Mouse (Mus musculus): ENCODE data around the gene Sema5a. TPM values are rescaled to one million over a fixed set of nuclear protein-coding genes. Genes with fewer than 3 reads are reported as not detected.

Sema5a gene
- total RNA-seq, 2 experiments from 2014 or later, result 21.4 to 23.4 TPM

DNA sequence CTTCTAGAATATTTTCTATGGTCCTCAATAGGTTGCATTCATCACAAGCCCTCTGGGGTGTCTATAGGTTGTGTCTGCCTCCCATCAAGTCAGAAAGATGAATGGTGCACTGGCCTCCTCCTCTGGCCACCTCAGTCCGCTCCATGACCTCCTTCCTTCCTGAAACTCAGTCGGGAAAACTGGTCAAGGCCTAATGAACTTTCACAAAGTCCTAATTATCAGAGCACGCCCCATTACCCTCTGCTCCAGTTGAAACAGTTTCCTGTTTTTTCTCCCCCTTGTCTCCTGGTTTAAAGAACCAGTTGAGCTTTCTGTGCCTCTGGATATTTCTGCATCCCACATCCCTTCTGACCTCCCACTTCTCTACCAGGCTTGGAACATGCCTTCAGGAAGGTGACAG is 300.8 kb downstream of the Sema5a start:
- DNase-seq, result no peak

GRCm38 (mm10) chr15:32546746-32547145 is 302.1 kb downstream of the Sema5a start:
- no peak for DNase-seq

GRCm38 (mm10) chr15:32558925-32559324 is 314.3 kb downstream of the Sema5a start:
- DNase-seq, result no peak

DNA sequence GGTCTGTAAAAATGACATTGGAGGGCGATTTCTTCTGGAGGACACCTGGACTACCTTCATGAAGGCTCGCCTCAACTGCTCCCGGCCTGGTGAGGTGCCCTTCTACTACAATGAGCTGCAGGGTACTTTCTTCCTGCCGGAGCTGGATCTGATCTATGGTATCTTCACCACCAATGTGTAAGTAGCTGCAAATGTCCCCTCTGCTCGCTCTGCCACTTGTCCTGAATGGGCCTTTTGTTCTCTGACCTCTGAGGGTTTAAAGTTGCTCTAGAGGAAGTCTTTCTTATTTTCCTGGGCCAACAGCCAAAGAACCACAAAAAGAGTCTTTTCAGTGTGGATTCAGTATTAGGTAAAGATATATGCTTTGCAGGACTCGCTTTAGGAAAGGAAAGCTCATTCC is 318.0 kb downstream of the Sema5a start:
- no peak for DNase-seq

DNA sequence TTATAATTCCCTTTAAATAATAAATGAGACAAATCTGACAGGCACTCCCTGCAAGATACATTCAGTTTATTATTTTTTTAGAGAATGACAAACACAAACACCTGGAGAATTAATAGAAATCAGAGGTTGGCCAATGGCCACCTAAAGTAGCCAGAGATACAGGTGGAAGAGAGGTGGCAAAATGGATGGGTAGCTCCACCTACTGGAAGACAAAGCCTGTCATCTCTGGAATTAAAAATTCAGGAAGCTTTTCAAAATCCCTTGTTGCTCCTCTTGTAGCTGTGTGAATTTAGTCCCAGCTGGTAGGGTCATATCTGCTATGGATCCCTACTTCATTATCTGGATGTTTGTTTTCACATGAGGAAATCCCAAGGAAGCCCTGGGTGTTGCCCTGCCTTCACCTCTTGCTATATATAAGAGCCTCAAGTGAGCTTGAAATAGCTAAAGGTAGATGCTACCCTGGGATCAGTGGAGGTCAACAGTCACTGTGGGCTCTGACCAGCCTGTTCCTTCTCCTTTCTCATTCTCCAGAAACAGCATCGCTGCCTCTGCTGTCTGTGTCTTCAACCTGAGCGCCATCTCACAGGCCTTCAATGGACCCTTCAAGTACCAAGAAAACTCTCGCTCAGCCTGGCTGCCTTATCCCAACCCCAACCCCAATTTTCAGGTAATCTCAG is 323.7 kb downstream of the Sema5a start:
- DNase-seq, result peak; percentile 35

GRCm38 (mm10) chr15:32568858-32569387 is 324.3 kb downstream of the Sema5a start:
- DNase-seq, result no peak

DNA sequence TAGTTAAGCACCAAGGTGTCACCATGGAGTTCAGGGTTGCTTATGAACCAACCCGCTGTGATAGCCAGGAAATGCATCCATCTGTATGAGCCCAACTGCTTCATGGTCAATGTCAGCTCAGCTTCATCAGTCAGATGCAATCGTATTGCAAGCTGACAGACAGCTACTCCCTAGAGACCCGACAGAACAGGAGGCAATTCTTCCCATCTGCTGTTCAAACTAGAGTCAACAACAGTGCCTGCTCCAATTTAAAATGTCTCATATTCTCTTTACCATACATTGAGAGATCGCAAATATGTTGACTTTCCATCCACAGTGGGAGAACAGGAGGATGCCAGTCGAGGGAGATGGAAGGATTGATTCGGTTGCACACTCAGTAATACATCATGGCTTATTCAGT is 329.7 kb downstream of the Sema5a start:
- no peak for DNase-seq

GRCm38 (mm10) chr15:32575212-32575611 is 330.6 kb downstream of the Sema5a start:
- DNase-seq, result no peak

- DNase-seq, result no peak
These were observed 334.7 kb downstream of the Sema5a start for GRCm38 (mm10) chr15:32579351-32579750.

- no peak for DNase-seq
These were observed 346.0 kb downstream of the Sema5a start for GRCm38 (mm10) chr15:32590641-32591040.

DNA sequence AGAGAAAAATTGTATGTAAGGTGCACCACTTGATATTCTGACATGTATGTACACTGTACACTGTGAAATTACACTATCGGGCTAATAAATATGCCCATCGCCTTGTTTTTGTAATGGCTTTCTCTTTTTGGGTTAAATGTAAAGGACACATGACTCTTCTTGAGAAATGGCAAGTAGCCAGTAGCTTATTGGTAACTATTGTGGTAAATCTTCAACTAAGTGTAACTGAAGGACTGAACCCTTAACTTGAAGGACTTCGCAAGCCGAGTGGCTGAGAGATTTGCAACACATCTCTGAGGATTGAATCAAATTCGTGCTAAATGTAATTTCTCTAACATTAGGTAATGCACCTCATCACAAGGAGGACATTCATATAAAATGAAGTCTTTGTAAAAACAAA is 349.1 kb downstream of the Sema5a start:
- no peak for DNase-seq

DNA sequence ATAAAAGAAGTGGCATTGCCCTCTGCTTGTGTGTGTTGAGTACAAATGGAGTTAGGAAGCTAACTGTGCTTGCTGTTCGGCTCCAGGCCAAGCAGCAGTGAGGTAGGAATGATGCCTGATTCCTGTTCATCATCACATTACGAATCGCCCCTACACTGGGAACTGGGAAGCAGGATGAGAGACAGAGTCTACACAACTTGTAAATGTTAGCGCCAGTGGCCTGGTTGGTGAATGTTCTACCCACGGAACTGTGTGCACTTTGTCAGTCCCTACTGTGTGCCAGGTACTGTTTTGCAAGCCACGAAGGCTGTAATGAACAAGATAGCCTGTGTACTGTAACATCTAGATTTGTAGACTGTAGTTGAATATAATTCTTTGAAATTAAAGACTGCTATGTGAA is 352.0 kb downstream of the Sema5a start:
- DNase-seq, result no peak

- DNase-seq, result no peak
These were observed 352.6 kb downstream of the Sema5a start for GRCm38 (mm10) chr15:32597189-32597588.

DNA sequence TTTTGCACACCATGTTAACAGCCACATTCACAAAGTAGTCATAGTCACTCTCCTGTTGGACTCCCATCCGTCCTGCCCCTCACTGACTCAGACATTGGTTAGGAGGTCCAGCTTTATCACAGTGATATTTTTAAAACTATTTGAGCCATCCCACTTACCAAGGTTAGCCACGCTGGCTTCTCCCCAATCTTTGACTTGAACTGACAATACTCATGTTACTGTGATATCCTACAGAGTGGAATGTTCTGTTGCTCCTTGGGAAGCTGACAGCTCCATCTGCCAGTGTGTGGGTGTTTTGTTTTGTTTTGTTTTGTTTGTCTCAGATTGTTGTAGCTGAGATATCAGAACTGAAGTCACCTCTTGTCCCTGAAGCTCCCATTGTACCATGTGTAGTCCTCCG is 362.6 kb downstream of the Sema5a start:
- peak; percentile 44 for DNase-seq

GRCm38 (mm10) chr15:32610776-32611175 is 366.2 kb downstream of the Sema5a start:
- peak; percentile 31 for DNase-seq

GRCm38 (mm10) chr15:32611201-32611600 is 366.6 kb downstream of the Sema5a start:
- no peak for DNase-seq

DNA sequence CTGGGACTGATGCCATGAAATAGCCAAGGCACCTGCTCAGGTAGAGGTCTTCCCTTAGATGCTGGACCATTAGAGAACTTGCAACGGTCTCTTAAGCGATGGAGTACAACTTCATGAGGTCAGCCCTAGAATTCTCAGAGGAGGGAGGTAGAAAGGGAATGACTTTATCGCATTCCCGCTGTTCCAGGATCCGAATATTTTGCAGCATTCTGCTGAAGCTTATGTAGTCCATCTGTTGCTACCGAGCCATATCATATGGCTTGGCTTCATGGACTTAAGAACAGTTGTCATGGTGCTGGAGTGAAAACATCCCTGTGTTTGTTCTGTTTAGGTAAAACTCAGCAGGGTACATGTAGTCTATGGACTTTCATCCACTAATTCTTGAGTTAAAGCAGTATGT is 369.1 kb downstream of the Sema5a start:
- no peak for DNase-seq

DNA sequence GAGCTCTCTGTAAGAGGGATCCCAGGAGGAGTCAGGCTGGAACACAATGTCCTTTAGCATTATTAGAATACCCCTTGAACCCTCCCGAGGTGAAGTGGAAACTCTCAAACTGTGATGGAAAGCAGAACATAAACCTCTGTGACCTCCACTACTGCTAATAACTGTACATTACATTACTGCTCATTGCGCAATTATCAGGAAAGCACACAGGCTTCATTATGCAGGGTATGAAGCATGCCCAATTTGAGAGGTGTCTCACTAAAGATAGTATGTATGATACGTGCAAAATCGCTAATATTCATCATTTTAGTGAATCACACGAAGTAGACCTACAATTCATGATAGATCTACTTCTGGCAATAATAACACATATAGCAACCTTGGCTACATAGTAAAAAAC is 371.2 kb downstream of the Sema5a start:
- DNase-seq, result no peak

DNA sequence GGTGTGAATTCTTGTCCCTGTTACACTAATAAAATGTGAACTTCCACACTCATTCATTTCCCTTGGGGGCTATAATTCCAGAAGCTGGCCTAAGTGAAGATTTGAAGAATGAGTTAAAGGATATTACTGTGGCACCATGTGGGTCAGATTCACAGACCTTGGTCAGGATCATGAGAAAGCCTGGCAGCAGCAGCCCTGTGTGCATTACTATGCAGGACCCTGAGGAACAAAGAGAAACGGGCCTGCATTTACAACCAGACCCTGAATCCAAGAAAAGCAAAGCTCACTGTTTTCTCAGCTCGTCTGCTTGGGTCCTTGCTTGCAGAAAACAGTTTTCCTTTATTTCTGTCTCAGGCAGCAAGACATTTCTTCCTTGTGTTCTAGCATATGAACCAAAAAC is 374.6 kb downstream of the Sema5a start:
- no peak for DNase-seq

DNA sequence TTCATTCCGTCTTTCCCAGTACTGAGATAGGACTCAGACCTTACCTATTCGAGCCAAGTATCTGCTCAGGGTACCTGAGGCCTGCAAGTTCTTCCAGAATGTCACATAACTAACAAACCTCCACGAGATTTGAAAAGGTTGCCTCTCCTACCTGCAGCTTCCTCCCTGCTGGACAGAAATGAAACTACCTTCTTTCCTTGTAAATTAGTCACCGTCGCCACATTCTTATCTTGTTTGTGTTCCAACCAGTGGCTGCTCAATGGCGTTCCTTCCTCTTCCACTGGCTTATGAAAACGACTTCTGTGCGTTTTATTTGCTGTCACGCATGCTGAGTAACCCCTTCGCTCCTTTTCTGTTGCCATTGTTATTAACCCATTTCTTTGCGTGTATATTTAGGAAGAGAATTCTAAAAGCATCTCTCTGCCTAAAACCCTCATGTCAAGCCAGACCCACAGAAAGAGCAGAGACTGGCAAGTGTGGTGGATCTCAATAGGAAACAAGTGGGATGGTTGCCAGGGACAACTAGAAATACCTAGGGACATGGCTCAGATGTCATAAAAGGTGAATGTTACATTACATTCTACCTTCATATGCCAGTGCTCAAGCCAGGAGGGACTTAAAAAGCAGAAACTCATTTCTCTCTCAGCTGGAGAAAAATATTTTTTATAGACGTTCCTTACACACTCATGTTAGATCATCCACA is 378.6 kb downstream of the Sema5a start:
- DNase-seq, result no peak

GRCm38 (mm10) chr15:32624106-32624505 is 379.5 kb downstream of the Sema5a start:
- no peak for DNase-seq

GRCm38 (mm10) chr15:32626031-32626430 is 381.4 kb downstream of the Sema5a start:
- DNase-seq, result no peak

DNA sequence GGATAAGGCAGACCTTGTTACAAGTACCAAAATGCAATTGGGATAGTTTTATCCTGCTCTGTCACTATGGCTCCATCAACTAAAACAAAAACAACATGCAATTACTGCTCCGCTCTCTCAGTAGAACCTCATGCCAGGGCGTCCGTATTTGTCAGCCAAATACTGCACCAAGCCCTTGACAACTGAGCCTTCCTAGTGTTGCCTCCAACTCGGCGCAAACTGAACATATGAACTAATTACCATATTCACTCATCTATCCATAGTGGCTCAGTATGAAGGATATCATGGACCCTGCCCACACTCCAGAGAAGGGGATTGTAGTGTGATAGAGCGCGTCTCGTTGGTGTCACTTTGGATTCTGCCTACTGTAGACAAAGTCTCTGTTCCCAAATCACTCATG is 389.1 kb downstream of the Sema5a start:
- DNase-seq, result no peak

GRCm38 (mm10) chr15:32637879-32638278 is 393.3 kb downstream of the Sema5a start:
- DNase-seq, result no peak
